Mouse (Mus musculus) heart, adult 2 months (tissue): ENCODE measurements around the gene Foxa1.

Source experiments
- CTCF ChIP-seq: fragments of 200-600 bp; IDR thresholded peaks from 2 replicates; pipeline ENCODE4 v1.8.1; 2022; ENCODE audit warnings: antibody characterized with exemption, mild to moderate bottlenecking, moderate library complexity
- EP300 ChIP-seq: fragments of 200-500 bp; IDR thresholded peaks from 2 replicates; pipeline ENCODE4 v1.6.1; 2011; ENCODE audit warnings: low read depth, low read length, control low read depth; ENCODE audit not compliant: insufficient read depth
- POLR2A ChIP-seq: fragments of 200-500 bp; IDR thresholded peaks from 2 replicates; pipeline ENCODE4 v1.6.1; 2011; ENCODE audit warnings: mild to moderate bottlenecking, low read depth, low read length, control low read depth; ENCODE audit not compliant: insufficient read depth

DNA sequence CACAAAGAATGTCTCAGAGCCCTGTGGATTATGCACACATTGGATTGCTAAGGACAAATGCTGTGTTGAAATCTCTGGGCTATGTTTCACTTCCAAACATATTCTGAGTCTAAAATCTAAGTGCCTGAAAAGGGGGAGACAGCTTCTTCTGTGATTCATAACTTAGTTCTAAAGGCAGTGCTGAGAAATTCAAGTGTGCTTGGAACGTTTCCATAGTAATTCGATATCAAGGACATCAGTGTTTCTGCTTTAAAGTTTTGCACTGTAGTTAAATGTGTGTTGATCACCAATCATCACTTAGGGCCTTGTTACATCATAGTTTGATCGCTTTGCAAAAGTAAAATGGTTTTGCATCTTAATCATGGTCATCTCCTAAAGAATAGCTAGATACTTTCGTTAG is 37.0 kb downstream of the Foxa1 start:
- TF ChIP-seq EP300 = no peak
- TF ChIP-seq CTCF = no peak
- TF ChIP-seq POLR2A = no peak
